Mouse (Mus musculus) erythroblast, embryonic 14.5 days (primary cell): Measurements from ENCODE around the gene Mrpl51. TPM values are rescaled to one million over a fixed set of nuclear protein-coding genes. Genes with fewer than 3 reads are reported as not detected.

Experiments
- H3K27me3 ChIP-seq: 2 replicates; pipeline ENCODE4 v1.6.1; 2012; ENCODE audit warnings: inconsistent platforms; ENCODE audit not compliant: control insufficient read depth
- H3K36me3 ChIP-seq: 2 replicates; pipeline ENCODE4 v1.6.1; 2012; ENCODE audit warnings: mild to moderate bottlenecking, inconsistent platforms; ENCODE audit not compliant: control insufficient read depth
- H3K4me1 ChIP-seq: 2 replicates; pipeline ENCODE4 v1.6.1; 2012; ENCODE audit warnings: inconsistent platforms; ENCODE audit not compliant: control insufficient read depth
- H3K4me3 ChIP-seq: replicated peaks from 2 replicates; pipeline ENCODE3; 2012; ENCODE audit warnings: moderate library complexity, mild to moderate bottlenecking, inconsistent platforms
- H3K9me3 ChIP-seq: 2 replicates; pipeline ENCODE4 v1.6.1; 2012; ENCODE audit warnings: low read length, inconsistent platforms, mixed read lengths; ENCODE audit not compliant: control insufficient read depth
- GATA1 ChIP-seq: IDR thresholded peaks from 2 replicates; pipeline ENCODE4 v1.6.1; 2012; ENCODE audit warnings: low read length, inconsistent platforms, mixed read lengths
- TAL1 ChIP-seq: IDR thresholded peaks from 3 replicates; pipeline ENCODE4 v1.6.1; 2012; ENCODE audit warnings: low read length, inconsistent platforms, mixed read lengths
- polyA plus RNA-seq: library from polyadenylated mRNA; stranded (reverse); fragments of >175 nt; gene quantifications from 2 replicates; pipeline ENCODE4 v1.2.3, GENCODE M21; 2012

The Mrpl51 gene
- polyA plus RNA-seq, 1 experiment, result 22.8 TPM

GRCm38 (mm10) chr6:125148251-125148925 is 43.2 kb upstream of the Mrpl51 start:
- H3K27me3 ChIP-seq, result no peaks in the 10 kb centered on the region
- no peak for TF ChIP-seq GATA1
- TF ChIP-seq TAL1, result no peak
- peaks cover 68% of the 10 kb centered on the region for H3K36me3 ChIP-seq
- H3K9me3 ChIP-seq, result no peaks in the 10 kb centered on the region
- no peak overlapping the region for H3K4me3 ChIP-seq
- peaks cover 77% of the 10 kb centered on the region for H3K4me1 ChIP-seq

- Histone ChIP-seq H3K4me3 (no peak overlapping the region), H3K36me3 (peaks cover 69% of the 10 kb centered on the region), H3K9me3 (no peaks in the 10 kb centered on the region), H3K27me3 (no peaks in the 10 kb centered on the region), H3K4me1 (peaks cover 75% of the 10 kb centered on the region)
- no peak for TF ChIP-seq TAL1
- TF ChIP-seq GATA1, result no peak
Measured at GRCm38 (mm10) chr6:125148926-125149568, 42.6 kb upstream of the Mrpl51 start.

DNA sequence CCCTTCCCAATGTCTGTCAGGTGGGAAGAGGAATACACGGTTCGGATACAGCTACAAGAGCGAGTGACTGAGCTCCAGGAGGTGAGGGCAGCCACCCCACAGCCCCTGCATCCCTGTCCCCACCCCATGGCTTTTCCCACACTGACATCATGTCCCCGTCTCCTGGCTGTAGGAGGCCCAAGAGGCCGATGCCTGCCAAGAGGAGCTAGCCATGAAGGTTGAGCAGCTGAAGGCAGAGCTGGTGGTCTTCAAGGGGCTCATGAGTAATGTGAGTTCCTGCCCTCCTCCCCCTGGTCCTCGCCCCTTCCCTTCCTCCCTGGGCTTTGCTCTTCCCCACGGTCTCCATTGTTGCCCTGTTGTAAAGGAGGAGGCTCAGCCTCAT is 42.0 kb upstream of the Mrpl51 start:
- Histone ChIP-seq H3K36me3 (peaks cover 66% of the 10 kb centered on the region), H3K4me3 (no peak overlapping the region), H3K4me1 (peaks cover 70% of the 10 kb centered on the region), H3K9me3 (no peaks in the 10 kb centered on the region), H3K27me3 (no peaks in the 10 kb centered on the region)
- no peak for TF ChIP-seq GATA1
- no peak for TF ChIP-seq TAL1

DNA sequence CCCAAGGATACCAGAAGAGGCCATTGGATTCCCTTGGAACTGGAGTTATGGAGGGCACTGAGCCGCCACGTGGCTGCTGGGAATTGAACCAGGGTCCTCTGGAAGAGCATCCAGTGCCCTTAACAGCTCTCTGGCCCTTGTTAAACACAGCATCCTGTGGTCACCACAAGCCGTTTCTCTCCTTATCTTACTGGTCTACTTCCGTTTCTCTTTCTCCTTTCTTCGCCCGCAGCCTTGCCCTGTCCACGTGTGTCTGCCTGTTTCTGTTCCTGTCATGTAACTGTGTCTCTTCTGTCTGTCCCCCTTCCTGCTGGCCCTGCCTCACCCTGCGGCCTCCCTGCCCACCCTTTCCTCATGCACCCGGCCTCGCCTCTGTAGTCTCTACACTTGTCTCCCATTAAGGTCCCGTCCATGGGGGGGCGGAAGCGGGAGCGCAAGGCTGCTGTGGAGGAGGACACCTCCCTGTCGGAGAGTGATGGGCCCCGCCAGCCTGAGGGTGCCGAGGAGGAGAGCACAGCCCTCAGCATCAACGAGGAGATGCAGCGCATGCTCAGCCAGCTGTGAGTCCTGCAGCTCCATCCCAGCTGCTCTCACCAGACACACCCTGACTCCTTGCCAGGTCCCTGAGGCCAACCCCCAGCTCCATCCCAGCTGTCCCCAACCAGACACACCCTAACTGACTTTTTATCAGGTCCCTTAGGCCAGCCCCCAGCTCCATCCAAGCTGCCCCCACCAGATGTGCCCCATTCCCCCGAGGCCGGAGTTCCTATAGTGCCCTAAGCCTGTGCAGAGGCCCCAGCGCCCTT is 39.2 kb upstream of the Mrpl51 start:
- peaks cover 80% of the 10 kb centered on the region for H3K36me3 ChIP-seq
- TF ChIP-seq GATA1 (no peak), TAL1 (no peak)
- H3K4me1 ChIP-seq, result peaks cover 58% of the 10 kb centered on the region
- no peak overlapping the region for H3K4me3 ChIP-seq
- H3K27me3 ChIP-seq, result no peaks in the 10 kb centered on the region
- no peaks in the 10 kb centered on the region for H3K9me3 ChIP-seq

- no peaks in the 10 kb centered on the region for H3K9me3 ChIP-seq
- TF ChIP-seq GATA1 (no peak), TAL1 (no peak)
- H3K4me1 ChIP-seq, result peaks cover 54% of the 10 kb centered on the region
- H3K4me3 ChIP-seq, result no peak overlapping the region
- H3K27me3 ChIP-seq, result no peaks in the 10 kb centered on the region
- peaks cover 82% of the 10 kb centered on the region for H3K36me3 ChIP-seq
Measured at GRCm38 (mm10) chr6:125153018-125153389, 38.6 kb upstream of the Mrpl51 start.

GRCm38 (mm10) chr6:125153682-125154081 is 37.9 kb upstream of the Mrpl51 start:
- TF ChIP-seq GATA1 (no peak), TAL1 (no peak)
- H3K36me3 ChIP-seq, result peaks cover 79% of the 10 kb centered on the region
- H3K4me3 ChIP-seq, result no peak overlapping the region
- peaks cover 47% of the 10 kb centered on the region for H3K4me1 ChIP-seq
- H3K27me3 ChIP-seq, result no peaks in the 10 kb centered on the region
- no peaks in the 10 kb centered on the region for H3K9me3 ChIP-seq

- H3K27me3 ChIP-seq, result no peaks in the 10 kb centered on the region
- no peaks in the 10 kb centered on the region for H3K9me3 ChIP-seq
- no peak overlapping the region for H3K4me3 ChIP-seq
- peaks cover 43% of the 10 kb centered on the region for H3K4me1 ChIP-seq
- TF ChIP-seq TAL1 (no peak), GATA1 (no peak)
- H3K36me3 ChIP-seq, result peaks cover 79% of the 10 kb centered on the region
Measured at GRCm38 (mm10) chr6:125154550-125154949, 37.1 kb upstream of the Mrpl51 start.

- H3K9me3 ChIP-seq, result no peaks in the 10 kb centered on the region
- H3K36me3 ChIP-seq, result peaks cover 83% of the 10 kb centered on the region
- no peak for TF ChIP-seq TAL1
- TF ChIP-seq GATA1, result no peak
- peaks cover 46% of the 10 kb centered on the region for H3K4me1 ChIP-seq
- no peak overlapping the region for H3K4me3 ChIP-seq
- H3K27me3 ChIP-seq, result no peaks in the 10 kb centered on the region
Measured at GRCm38 (mm10) chr6:125155262-125155661, 36.3 kb upstream of the Mrpl51 start.

- peaks cover 52% of the 10 kb centered on the region for H3K4me1 ChIP-seq
- no peak for TF ChIP-seq GATA1
- no peak for TF ChIP-seq TAL1
- no peaks in the 10 kb centered on the region for H3K9me3 ChIP-seq
- H3K36me3 ChIP-seq, result peaks cover 88% of the 10 kb centered on the region
- no peak overlapping the region for H3K4me3 ChIP-seq
- H3K27me3 ChIP-seq, result no peaks in the 10 kb centered on the region
Measured at GRCm38 (mm10) chr6:125156491-125156890, 35.1 kb upstream of the Mrpl51 start.
